Mouse (Mus musculus): ENCODE data around the gene Fbxo21. TPM values are rescaled to one million over a fixed set of nuclear protein-coding genes. Genes with fewer than 3 reads are reported as not detected.

Fbxo21 gene
- total and polyA plus RNA-seq, 3 experiments = 33.6 to 37.8 (median 34.1) TPM

DNA sequence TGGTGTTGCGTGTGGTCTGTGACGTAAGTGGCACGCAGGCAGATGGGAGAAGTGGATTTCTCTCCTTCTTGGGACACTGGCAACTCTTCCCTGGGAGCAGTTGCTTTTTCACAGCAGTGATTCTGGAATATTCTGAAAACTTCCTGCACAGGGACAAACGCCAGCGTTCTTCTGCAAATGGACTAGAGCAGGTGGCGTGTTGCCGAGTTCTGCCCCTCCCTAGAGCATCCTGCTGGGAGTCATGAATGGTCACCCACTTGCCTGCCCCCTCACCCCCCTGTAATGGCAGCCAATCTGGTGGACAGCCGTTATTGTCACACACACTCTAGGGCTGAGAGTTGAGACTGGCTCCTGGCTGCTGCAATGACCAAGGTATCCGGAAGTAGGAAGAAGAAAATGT, 83.1 kb downstream of the Fbxo21 start:
- no peak overlapping the region for H3K9ac ChIP-seq (ENCODE audit: low read depth, low read length)
- WGBS = 70% methylated on average over 9 of the region's 9 CpGs
- peaks cover 3% of the 10 kb centered on the region; the same call in 1 of the 2 replicates for H3K4me1 ChIP-seq (ENCODE audit: control insufficient read depth, insufficient read depth, low read length)
- TF ChIP-seq CTCF (IDR thresholded peaks at IDR 0.05) (no peak), EP300 (IDR thresholded peaks at IDR 0.05; ENCODE audit: insufficient read depth, low read depth, low read length) (no peak), POLR2A (IDR thresholded peaks at IDR 0.05; ENCODE audit: insufficient read depth, low read depth, low read length) (no peak)
- no peak overlapping the region for H3K4me3 ChIP-seq
- H3K27me3 ChIP-seq (ENCODE audit: control insufficient read depth, insufficient read depth, low read length) = no peaks in the 10 kb centered on the region
- intact Hi-C loops (cut with DNase I) = no loop called here
- no peak for DNase-seq
- H3K36me3 ChIP-seq (ENCODE audit: control insufficient read depth, insufficient read depth, low read length) = no peaks in the 10 kb centered on the region
- H3K27ac ChIP-seq = peak overlapping the region; percentile 76
- H3K79me2 ChIP-seq (replicated peaks; ENCODE audit: control insufficient read depth, insufficient read depth, low read length) = no peaks in the 10 kb centered on the region

Other genes starting within 250 kb of the Fbxo21 start
- gene Nos1, start 195.7 kb upstream of the Fbxo21 start, total RNA-seq (2021) = under 1 TPM; 0.18 to 0.23 TPM
- gene Nos1, start 195.7 kb upstream of the Fbxo21 start, polyA plus RNA-seq (2012; rRNA removed) = 0.18 and 0.47 TPM in 2 replicates
- 100 to 1,000 TPM; 200 to 231 TPM for gene Tesc, start 51.0 kb downstream of the Fbxo21 start, total RNA-seq (2021)
- gene Tesc, start 51.0 kb downstream of the Fbxo21 start, polyA plus RNA-seq (2012; rRNA removed) = 125 and 164 TPM in 2 replicates
- 10 to 100 TPM; 36.8 to 39.2 TPM for gene Fbxw8, start 178.7 kb downstream of the Fbxo21 start, total RNA-seq (2021)
- gene Fbxw8, start 178.7 kb downstream of the Fbxo21 start, polyA plus RNA-seq (2012; rRNA removed) = 35.1 and 46.8 TPM in 2 replicates
- gene Hrk, start 187.9 kb downstream of the Fbxo21 start, total RNA-seq (2021) = under 1 TPM; 0.50 TPM
- 0.20 and 0.53 TPM in 2 replicates for gene Hrk, start 187.9 kb downstream of the Fbxo21 start, polyA plus RNA-seq (2012; rRNA removed)